Mouse (Mus musculus): Measurements from ENCODE around the gene Med9.

GRCm38 (mm10) chr11:59994318-59994717 is 46.3 kb downstream of the Med9 start:
- TF ChIP-seq CTCF (IDR thresholded peaks at IDR 0.05; ENCODE audit: extremely low read depth, insufficient read length, insufficient replicate concordance, low read depth, low read length) (no peak), POLR2A (IDR thresholded peaks at IDR 0.05; ENCODE audit: low read depth, low read length) (no peak)
